ENCODE assay signal across 32 mouse cellular contexts in the genomic region with DNA sequence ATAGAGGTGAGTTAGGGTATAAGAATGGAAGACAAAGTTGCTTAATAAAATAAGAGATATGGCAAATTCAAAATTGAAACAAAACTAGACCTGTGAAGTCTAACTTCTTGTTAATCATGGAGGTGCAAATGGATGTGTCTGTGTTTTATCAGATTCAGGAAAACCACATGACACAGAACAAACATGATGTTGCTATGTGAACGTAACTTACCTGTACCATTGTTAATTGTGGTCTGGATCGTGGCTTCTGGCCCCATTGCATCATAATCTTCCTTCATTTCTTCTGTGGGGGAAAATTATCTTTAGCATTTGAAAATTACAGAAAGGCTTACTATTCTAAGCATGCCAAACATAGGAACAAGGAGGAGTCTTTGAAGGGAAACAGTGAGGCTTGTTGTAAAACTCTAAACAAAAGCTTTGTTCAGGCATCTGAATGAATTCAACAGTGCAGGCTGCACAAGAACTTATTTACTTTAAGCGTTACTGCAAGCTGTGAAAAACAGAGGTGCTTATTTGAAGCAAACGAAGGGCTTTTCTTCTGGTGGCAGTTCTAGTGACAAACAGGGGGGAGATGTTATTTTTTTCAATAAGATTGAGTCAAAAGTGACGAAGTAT.
A peak's percentile ranks its signal among the peaks of the same experiment; 100 is the strongest.
DNase-seq lines count a peak whose midpoint lies in the region; ATAC-seq and TF ChIP-seq lines count a peak whose summit lies in the region.
"Had no signal": no experiment of that assay in that cellular context is flagged by ENCODE, and none has a peak within 500 bp of the region (broad histone marks: within the 10 kb centered on the region; RNA-seq: fewer than 3 reads in every experiment).

No protein-coding gene starts in this region.

- no peak overlapping the region for H3K9ac ChIP-seq in MEL (ENCODE audit: control insufficient read depth, low read depth, low read length, poor library complexity, severe bottlenecking)
- H3K9ac ChIP-seq: embryonic facial prominence, embryonic 15.5 days; heart, embryonic 15.5 days; intestine, embryonic 15.5 days; limb, embryonic 12.5 days; liver, postnatal 0 days; neural tube, embryonic 15.5 days had no signal

- peaks cover 10 to 41% of the 10 kb centered on the region in 2 experiments for H3K36me3 ChIP-seq in MEL (ENCODE audit: control insufficient read depth in 1 of 2, insufficient read depth in 2 of 2, low read length in 2 of 2)
- H3K36me3 ChIP-seq: intestine, embryonic 15.5 days; limb, embryonic 12.5 days had no signal

- no peak for TF ChIP-seq POLR2A in MEL (IDR thresholded peaks at IDR 0.05; ENCODE audit: control insufficient read depth in 1 of 2, insufficient read depth in 1 of 2, low read depth in 1 of 2, low read length in 2 of 2, poor library complexity in 1 of 2)
- no peak for TF ChIP-seq POLR2A in cortical plate, adult 2 months (IDR thresholded peaks at IDR 0.05; ENCODE audit: extremely low read depth, insufficient read depth, low read length)

- no peak for ATAC-seq in erythroblast, adult 5-6 weeks (replicated peaks; ENCODE audit: low FRiP score, poor library complexity, severe bottlenecking)
- no peak for ATAC-seq in megakaryocyte progenitor cell, adult 5-6 weeks (replicated peaks; ENCODE audit: poor library complexity)
- ATAC-seq: forebrain, embryonic 14.5 days; hindbrain, embryonic 16.5 days; intestine, embryonic 15.5 days; liver, postnatal 0 days; lung, postnatal 0 days had no signal

- no peak for DNase-seq in layer of hippocampus, adult 2 months (ENCODE audit: low spot score in 2 of 2)
- no peak for DNase-seq in layer of hippocampus, adult 11-12 months (ENCODE audit: low spot score)
- DNase-seq in MEL (ENCODE audit: low read depth, low spot score), result no peak
- peak; percentile 77 for DNase-seq in telencephalon, adult 2 months (ENCODE audit: low read depth, low spot score)
- DNase-seq: adrenal gland, adult 8-10 months; cerebellum, adult 18-20 months; cerebellum, postnatal 10 days; gastrocnemius, postnatal 25 days; kidney, adult 8-10 months; kidney, postnatal 4 days; layer of hippocampus, adult 9-11 months; liver, postnatal 0 days; lung, postnatal 4 days; midbrain, embryonic 14.5 days; right cerebral cortex, postnatal 25 days; spleen, adult 18-20 months; thymus, adult 18-20 months; thymus, postnatal 25 days had no signal

- peaks cover 18% of the 10 kb centered on the region in 2 experiments for H3K4me1 ChIP-seq in MEL (ENCODE audit: control insufficient read depth in 1 of 2, insufficient read depth in 2 of 2, low read length in 2 of 2)
- H3K4me1 ChIP-seq in cortical plate, adult 2 months (ENCODE audit: control insufficient read depth, insufficient read depth, low read length), result peaks cover 4% of the 10 kb centered on the region
- H3K4me1 ChIP-seq: limb, embryonic 12.5 days had no signal

- no peaks in the 10 kb centered on the region for H3K27me3 ChIP-seq in MEL (ENCODE audit: control insufficient read depth in 1 of 2, insufficient read depth in 2 of 2, low read length in 2 of 2)
- H3K27me3 ChIP-seq: embryonic facial prominence, embryonic 15.5 days; heart, embryonic 15.5 days; intestine, embryonic 15.5 days; limb, embryonic 12.5 days; neural tube, embryonic 15.5 days had no signal

- TF ChIP-seq RAD21 in MEL (IDR thresholded peaks at IDR 0.05; ENCODE audit: low read depth, low read length), result no peak

- no peak for TF ChIP-seq CTCF in layer of hippocampus, adult 2 months (conservative IDR thresholded peaks at IDR 0.05)
- no peak for TF ChIP-seq CTCF in MEL (IDR thresholded peaks at IDR 0.05 in 2 of 3, conservative IDR thresholded peaks at IDR 0.05 in 1 of 3; ENCODE audit: control insufficient read depth in 1 of 3, insufficient read depth in 1 of 3, low read depth in 2 of 3, low read length in 3 of 3, poor library complexity in 1 of 3, severe bottlenecking in 1 of 3)
- no peak for TF ChIP-seq CTCF in cortical plate, adult 2 months (IDR thresholded peaks at IDR 0.05; ENCODE audit: extremely low read depth, insufficient read depth, low read length)

- no peak overlapping the region for H3K4me3 ChIP-seq in layer of hippocampus, adult 2 months
- H3K4me3 ChIP-seq in MEL (ENCODE audit: control insufficient read depth in 1 of 2, insufficient read depth in 1 of 2, low read depth in 2 of 2, low read length in 2 of 2), result no peak overlapping the region
- no peak overlapping the region for H3K4me3 ChIP-seq in cortical plate, adult 2 months (ENCODE audit: insufficient read depth, low read length)
- H3K4me3 ChIP-seq: embryonic facial prominence, embryonic 10.5 days; embryonic facial prominence, embryonic 15.5 days; heart, embryonic 10.5 days; heart, embryonic 15.5 days; intestine, embryonic 15.5 days; limb, embryonic 12.5 days; neural tube, embryonic 15.5 days had no signal

- peak overlapping the region; percentile 81 for H3K27ac ChIP-seq in layer of hippocampus, adult 2 months
- no peak overlapping the region; the same call in 1 of the 2 replicates for H3K27ac ChIP-seq in MEL (ENCODE audit: control insufficient read depth, low read depth, low read length)
- H3K27ac ChIP-seq in cortical plate, adult 2 months (ENCODE audit: insufficient read depth, low read length), result peak overlapping the region; percentile 65
- H3K27ac ChIP-seq: embryonic facial prominence, embryonic 10.5 days; embryonic facial prominence, embryonic 15.5 days; heart, embryonic 10.5 days; heart, embryonic 15.5 days; intestine, embryonic 15.5 days; kidney, postnatal 0 days; limb, embryonic 12.5 days; neural tube, embryonic 15.5 days had no signal

- no peaks in the 10 kb centered on the region for H3K9me3 ChIP-seq in MEL (replicated peaks; ENCODE audit: insufficient read depth, low read length)
- H3K9me3 ChIP-seq: embryonic facial prominence, embryonic 10.5 days; embryonic facial prominence, embryonic 15.5 days; heart, embryonic 10.5 days; heart, embryonic 15.5 days; intestine, embryonic 15.5 days; limb, embryonic 12.5 days; neural tube, embryonic 15.5 days had no signal

- peak; percentile 44 to 54; a peak in 2 of 4 replicates for TF ChIP-seq EP300 in MEL (IDR thresholded peaks at IDR 0.05; ENCODE audit: low read depth in 1 of 2, low read length in 2 of 2)

- no peaks in the 10 kb centered on the region for H3K79me2 ChIP-seq in MEL (ENCODE audit: control insufficient read depth, insufficient read depth, low read length, poor library complexity)

TF ChIP-seq in MEL, 35 proteins besides CTCF, POLR2A, EP300 and RAD21:
- no peak for TF ChIP-seq ZMIZ1 (IDR thresholded peaks at IDR 0.05; ENCODE audit: low read depth, low read length)
- TF ChIP-seq BHLHE40 (IDR thresholded peaks at IDR 0.05; ENCODE audit: borderline replicate concordance, low read depth, low read length), result no peak
- peak; percentile 42; the same call in 1 of the 2 replicates for TF ChIP-seq GATA1 (IDR thresholded peaks at IDR 0.05; ENCODE audit: low read depth, low read length)
- peak; percentile 37; the same call in 1 of the 2 replicates for TF ChIP-seq USF1 (IDR thresholded peaks at IDR 0.05; ENCODE audit: low read depth, low read length)
- TF ChIP-seq ETS1 (IDR thresholded peaks at IDR 0.05; ENCODE audit: low read depth, low read length), result peak; percentile 58
- TF ChIP-seq ZC3H11A (IDR thresholded peaks at IDR 0.05; ENCODE audit: low read depth, low read length), result no peak
- no peak for TF ChIP-seq HCFC1 (IDR thresholded peaks at IDR 0.05; ENCODE audit: low read depth, low read length)
- peak; percentile 20; the same call in 1 of the 2 replicates for TF ChIP-seq MXI1 (IDR thresholded peaks at IDR 0.05; ENCODE audit: low read depth, low read length)
- TF ChIP-seq ZNF384 (IDR thresholded peaks at IDR 0.05; ENCODE audit: low read depth, low read length), result no peak
- TF ChIP-seq NELFE (IDR thresholded peaks at IDR 0.05; ENCODE audit: low read depth, low read length), result no peak
- 0 out of 2 replicates have a peak, but pooled peaks have one; percentile 17 for TF ChIP-seq TCF12 (IDR thresholded peaks at IDR 0.05; ENCODE audit: low read depth, low read length)
- TF ChIP-seq JUND (IDR thresholded peaks at IDR 0.05; ENCODE audit: low read depth, low read length), result no peak
- no peak for TF ChIP-seq ELF1 (IDR thresholded peaks at IDR 0.05; ENCODE audit: low read depth, low read length)
